Mouse (Mus musculus) myocyte (in vitro differentiated cells): Measurements from ENCODE around the gene Timp2.
"Not testable (repeated sequence)": the region's sequence is repeated elsewhere in the genome, so short reads cannot be mapped to it uniquely, and the experiment has no call there.

Experiments used
- CEBPB ChIP-seq: IDR thresholded peaks from 2 replicates; pipeline ENCODE4 v1.6.1; 2011; ENCODE audit warnings: mild to moderate bottlenecking, moderate library complexity; ENCODE audit not compliant: poor library complexity, insufficient read depth, severe bottlenecking
- E2F4 ChIP-seq: IDR thresholded peaks from one replicate; pipeline ENCODE4 v1.6.1; 2011; ENCODE audit warnings: mild to moderate bottlenecking, control low read depth, moderate library complexity; ENCODE audit not compliant: insufficient read depth
- MAX ChIP-seq: IDR thresholded peaks from one replicate; pipeline ENCODE4 v1.6.1; 2011; ENCODE audit warnings: low read depth, mild to moderate bottlenecking, control low read depth
- POLR2A ChIP-seq: IDR thresholded peaks from one replicate; pipeline ENCODE4 v1.6.1; 2011; ENCODE audit warnings: low read depth, mild to moderate bottlenecking, control low read depth, moderate library complexity; ENCODE audit not compliant: insufficient read length
- POLR2AphosphoS2 ChIP-seq: IDR thresholded peaks from one replicate; pipeline ENCODE4 v1.6.1; 2011; ENCODE audit warnings: low read depth, control low read depth; ENCODE audit not compliant: insufficient read length
- REST ChIP-seq: IDR thresholded peaks from one replicate; pipeline ENCODE4 v1.6.1; 2011; ENCODE audit warnings: mild to moderate bottlenecking, control low read depth, moderate library complexity; ENCODE audit not compliant: insufficient read depth, insufficient read length
- TCF12 ChIP-seq: IDR thresholded peaks from one replicate; pipeline ENCODE4 v1.6.1; 2011; ENCODE audit warnings: mild to moderate bottlenecking, control low read depth; ENCODE audit not compliant: poor library complexity, insufficient read depth, severe bottlenecking

DNA sequence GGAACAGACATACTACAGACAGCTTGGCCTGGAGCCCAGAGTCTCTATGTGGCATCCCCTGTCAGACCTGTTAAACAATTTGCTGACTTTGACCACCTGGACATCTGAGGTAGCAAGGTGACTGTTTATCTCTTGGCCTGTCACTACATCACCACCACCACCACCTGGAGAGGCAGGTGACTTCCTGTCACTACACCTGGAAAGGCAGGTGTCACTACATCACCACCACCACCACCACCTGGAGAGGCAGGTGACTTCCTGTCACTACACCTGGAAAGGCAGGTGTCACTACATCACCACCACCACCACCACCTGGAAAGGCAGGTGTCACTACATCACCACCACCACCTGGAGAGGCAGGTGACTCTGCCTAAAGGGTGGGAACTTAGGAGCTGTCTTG lies 20.8 kb upstream of the Timp2 start:
- TF ChIP-seq POLR2A, POLR2AphosphoS2, MAX, E2F4, TCF12, REST, CEBPB: not testable (repeated sequence)
